Mouse (Mus musculus) thymus, adult 2 months (tissue): ENCODE data around the gene Fam24b.

Source experiments
- CTCF ChIP-seq: fragments of 200-500 bp; IDR thresholded peaks from 2 replicates; pipeline ENCODE4 v1.5.1; 2012; ENCODE audit warnings: mild to moderate bottlenecking, control low read depth, low read length, moderate library complexity, borderline replicate concordance; ENCODE audit not compliant: control insufficient read depth, poor library complexity, insufficient read depth; ENCODE audit errors: extremely low read depth
- POLR2A ChIP-seq: fragments of 200-500 bp; IDR thresholded peaks from 2 replicates; pipeline ENCODE4 v1.6.1; 2012; ENCODE audit warnings: mild to moderate bottlenecking, low read length, control low read depth, moderate library complexity; ENCODE audit not compliant: control insufficient read depth, poor library complexity, insufficient read depth; ENCODE audit errors: extremely low read depth

GRCm38 (mm10) chr7:131306733-131307132 is 22.6 kb downstream of the Fam24b start:
- TF ChIP-seq CTCF (no peak), POLR2A (no peak)
